Mouse (Mus musculus): ENCODE measurements around the gene Slc13a3. TPM values are rescaled to one million over a fixed set of nuclear protein-coding genes. Genes with fewer than 3 reads are reported as not detected.

Slc13a3 gene
- 0.13 and 1.4 TPM in 2 replicates for polyA plus RNA-seq (2012; ENCODE audit: low replicate concordance)

GRCm38 (mm10) chr2:165473003-165473402 lies at the start of gene Slc13a3:
Slc13a3 (minus strand) TSS chr2:165473230.

DNA sequence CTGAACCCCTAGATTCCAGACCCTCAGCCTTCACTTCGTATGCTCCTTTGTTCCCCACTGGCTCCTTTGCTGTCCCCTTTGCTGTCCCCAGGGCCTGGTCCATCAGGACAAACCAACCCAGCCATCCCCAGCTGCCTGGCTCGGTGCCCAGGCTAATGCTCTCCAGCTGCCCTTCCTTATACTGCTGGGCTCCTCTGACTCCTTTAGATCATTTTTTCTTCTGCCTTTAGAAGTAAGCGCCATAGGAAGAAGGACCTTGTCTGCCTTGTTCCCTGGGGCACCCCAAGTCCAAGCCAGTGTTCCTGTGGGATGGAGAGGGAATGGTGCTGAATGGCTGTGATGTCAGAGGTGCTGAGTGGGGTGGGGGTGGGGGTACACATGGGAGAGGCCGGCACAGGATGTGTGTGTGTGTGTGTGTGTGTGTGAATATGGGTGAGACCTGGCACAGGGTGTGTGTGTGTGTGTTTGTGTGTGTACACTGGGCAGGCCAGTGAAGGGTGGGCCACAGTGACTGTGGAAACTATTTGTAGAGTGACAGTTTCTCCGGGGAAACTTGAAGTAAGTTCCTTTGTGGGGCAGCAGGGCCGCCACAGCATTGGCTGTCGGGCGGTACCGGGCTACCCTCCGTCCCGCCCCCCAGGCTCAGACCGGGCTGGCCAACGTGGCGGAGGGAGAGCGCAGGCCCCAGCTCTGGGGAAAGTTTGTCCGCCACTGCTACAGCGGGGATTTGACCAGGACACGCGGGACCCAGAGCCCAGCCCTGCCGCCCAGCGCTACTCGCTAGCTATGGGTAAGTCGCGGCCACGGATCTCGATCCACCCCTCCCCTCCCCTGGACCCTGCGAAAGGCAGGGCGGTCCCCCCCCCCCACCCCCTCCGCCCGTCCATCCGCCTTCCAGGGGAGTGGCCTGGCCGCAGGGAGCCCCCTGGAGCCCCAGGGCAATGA lies 30.5 kb upstream of the Slc13a3 start, which contains the start of gene Slc2a10:
Gene Slc2a10 (plus strand): TSS at position 529 of the 945 bp plus-strand sequence.

DNA sequence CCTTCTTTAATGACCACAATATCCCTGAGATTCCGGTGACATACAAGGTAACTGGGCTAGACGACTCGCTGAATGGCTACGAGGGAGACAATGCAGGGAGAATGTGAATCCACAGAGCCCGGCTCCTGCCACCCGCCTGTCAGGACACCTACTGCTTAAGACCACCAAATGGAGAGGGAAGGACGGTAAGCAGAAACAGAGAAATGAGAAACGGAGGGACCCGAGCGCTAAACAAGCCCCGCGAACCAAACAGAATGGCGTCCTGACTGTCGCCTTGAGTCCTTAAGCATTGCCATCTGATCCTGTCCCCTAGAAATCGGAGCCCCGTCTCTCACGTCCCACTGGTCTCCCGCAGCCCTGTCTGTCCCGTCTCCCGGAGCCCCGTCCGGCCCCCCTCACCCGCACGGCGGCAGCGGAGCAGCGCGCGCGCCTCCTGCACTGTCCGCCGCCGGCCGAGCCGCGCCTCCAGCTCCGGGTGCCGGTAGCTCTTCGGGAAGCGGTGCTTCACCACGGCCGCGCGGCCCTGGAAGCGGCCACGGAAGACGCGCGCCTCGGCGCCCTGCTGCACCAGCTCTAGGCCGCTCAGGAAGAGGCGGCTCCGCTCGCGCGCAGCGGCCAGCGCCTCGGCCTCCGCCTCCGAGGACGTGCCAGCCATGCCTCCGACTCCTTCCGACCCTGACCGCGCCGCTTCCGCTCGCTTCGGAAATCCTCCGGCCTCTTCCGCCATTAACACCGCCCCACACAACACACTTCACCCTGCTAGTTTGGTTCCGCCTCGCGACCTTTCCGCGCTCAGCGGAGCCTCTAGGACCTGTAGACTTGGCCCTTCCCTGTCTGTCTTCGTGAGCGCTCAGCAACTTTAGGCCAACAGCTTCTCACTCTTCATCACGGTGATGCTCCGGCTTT lies 19.9 kb upstream of the Slc13a3 start, which contains the start of gene Trp53rka:
Gene Trp53rka (minus strand): TSS at position 677 of the 906 bp plus-strand sequence.

DNA sequence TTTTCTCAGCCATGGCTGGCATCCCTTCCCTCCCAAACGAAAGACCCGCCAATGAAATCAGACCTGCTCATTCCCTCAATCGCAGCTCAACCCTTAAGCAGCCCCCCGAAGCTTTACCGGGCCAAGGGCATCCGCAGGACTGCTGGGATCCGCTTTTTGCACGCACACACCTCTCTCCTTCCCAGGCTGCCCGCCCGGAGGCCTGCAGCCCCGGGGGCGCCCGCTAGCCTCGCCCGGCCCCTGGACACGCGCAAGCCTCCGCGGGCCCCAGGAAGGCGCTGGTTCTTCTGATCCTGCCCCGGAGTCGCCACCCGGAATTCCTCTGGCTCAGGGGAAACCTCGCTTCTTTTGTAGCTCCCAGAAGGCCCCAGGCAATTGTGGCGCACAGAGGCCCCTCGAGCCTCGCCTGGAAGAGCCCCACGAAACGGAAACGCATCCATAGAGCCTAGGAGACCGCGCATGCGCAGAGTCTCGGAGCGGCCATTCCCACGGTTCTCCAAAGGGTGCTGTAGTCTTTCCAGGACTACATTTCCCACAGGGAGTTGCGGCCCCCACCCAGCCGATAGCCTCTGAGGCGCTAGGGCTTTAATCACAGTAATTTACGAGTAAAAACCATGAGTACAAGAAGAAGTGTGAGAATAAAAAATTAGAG lies 85.1 kb downstream of the Slc13a3 start, which contains the start of gene Zfp334:
Gene Zfp334 (minus strand): TSS at position 416 of the 652 bp plus-strand sequence.

GRCm38 (mm10) chr2:165368496-165368895 lies 104.5 kb downstream of the Slc13a3 start, which contains the start of gene Zfp663:
Zfp663 (minus strand) TSS chr2:165368729.

Other genes starting within 250 kb of the Slc13a3 start
- gene Cdh22, start 238.4 kb downstream of the Slc13a3 start, polyA plus RNA-seq (2012; ENCODE audit: low replicate concordance), result 0.76 and 2.0 TPM in 2 replicates
- gene Slc35c2, start 185.4 kb downstream of the Slc13a3 start, polyA plus RNA-seq (2012; ENCODE audit: low replicate concordance), result 156 and 186 TPM in 2 replicates
- gene Elmo2, start 146.8 kb downstream of the Slc13a3 start, polyA plus RNA-seq (2012; ENCODE audit: low replicate concordance), result 17.2 and 40.9 TPM in 2 replicates
- gene Zfp663, start 104.5 kb downstream of the Slc13a3 start, polyA plus RNA-seq (2012; ENCODE audit: low replicate concordance), result not detected in 2 replicates
- gene Zfp334, start 85.0 kb downstream of the Slc13a3 start, polyA plus RNA-seq (2012; ENCODE audit: low replicate concordance), result 0.03 TPM in 1 of 2 replicates, not detected in the other
- gene Ocstamp, start 72.8 kb downstream of the Slc13a3 start, polyA plus RNA-seq (2012; ENCODE audit: low replicate concordance), result 0.73 and 1.0 TPM in 2 replicates
- gene Trp53rka, start 20.1 kb upstream of the Slc13a3 start, polyA plus RNA-seq (2012; ENCODE audit: low replicate concordance), result 14.6 and 26.8 TPM in 2 replicates
- 0.11 and 0.22 TPM in 2 replicates for gene Slc2a10, start 30.6 kb upstream of the Slc13a3 start, polyA plus RNA-seq (2012; ENCODE audit: low replicate concordance)
- gene Eya2, start 121.8 kb upstream of the Slc13a3 start, polyA plus RNA-seq (2012; ENCODE audit: low replicate concordance), result 4.5 and 4.7 TPM in 2 replicates

Data from hematopoietic multipotent progenitor cell, adult 10-12 weeks (in vitro differentiated cells).